Mouse (Mus musculus) MEL (cell line): ENCODE data around the gene Gpc5.

Source experiments
- CHD2 ChIP-seq: IDR thresholded peaks from 2 replicates; pipeline ENCODE4 v1.6.1; 2011; ENCODE audit warnings: low read length, improper control_type of control experiment
- CTCF ChIP-seq, 3 experiments: IDR thresholded peaks in 2 of 3; conservative IDR thresholded peaks in 1 of 3; 2 replicates each; pipeline ENCODE4 v1.5.1; 2011 to 2012; ENCODE audit warnings: low read length in 3 of 3, low read depth in 2 of 3, mild to moderate bottlenecking in 2 of 3, improper control_type of control experiment in 1 of 3, inconsistent platforms in 1 of 3, mixed read lengths in 1 of 3, moderate library complexity in 1 of 3; ENCODE audit not compliant: control insufficient read depth in 1 of 3, insufficient read depth in 1 of 3, poor library complexity in 1 of 3, severe bottlenecking in 1 of 3
- ETS1 ChIP-seq: IDR thresholded peaks from 2 replicates; pipeline ENCODE4 v1.6.1; 2012; ENCODE audit warnings: low read depth, mild to moderate bottlenecking, inconsistent platforms, low read length, improper control_type of control experiment, moderate library complexity
- MEF2A ChIP-seq: IDR thresholded peaks from 2 replicates; pipeline ENCODE4 v1.6.1; 2014; ENCODE audit warnings: low read depth, mild to moderate bottlenecking, inconsistent platforms, low read length, improper control_type of control experiment; ENCODE audit not compliant: poor library complexity, insufficient replicate concordance, severe bottlenecking; ENCODE audit errors: extremely low read depth
- POLR2A ChIP-seq, 2 experiments: IDR thresholded peaks; 2 replicates each; pipeline ENCODE4 v1.6.1; 2011 to 2012; ENCODE audit warnings: low read length in 2 of 2, mild to moderate bottlenecking in 2 of 2, control low read depth in 1 of 2, improper control_type of control experiment in 1 of 2, low read depth in 1 of 2, moderate library complexity in 1 of 2; ENCODE audit not compliant: control insufficient read depth in 1 of 2, insufficient read depth in 1 of 2, poor library complexity in 1 of 2
- RAD21 ChIP-seq: IDR thresholded peaks from 2 replicates; pipeline ENCODE4 v1.6.1; 2011; ENCODE audit warnings: mild to moderate bottlenecking, low read depth, low read length, improper control_type of control experiment
- USF2 ChIP-seq, 2 experiments: IDR thresholded peaks; 2 replicates each; pipeline ENCODE4 v1.6.1; 2011 to 2012; ENCODE audit warnings: improper control_type of control experiment in 2 of 2, low read length in 2 of 2, borderline replicate concordance in 1 of 2, inconsistent platforms in 1 of 2, low read depth in 1 of 2, mild to moderate bottlenecking in 1 of 2; ENCODE audit not compliant: insufficient read depth in 1 of 2
- ZKSCAN1 ChIP-seq: IDR thresholded peaks from 2 replicates; pipeline ENCODE4 v1.6.1; 2012; ENCODE audit warnings: low read depth, mild to moderate bottlenecking, inconsistent platforms, low read length, improper control_type of control experiment, moderate library complexity
- ZNF384 ChIP-seq: IDR thresholded peaks from 2 replicates; pipeline ENCODE4 v1.6.1; 2012; ENCODE audit warnings: low read depth, mild to moderate bottlenecking, inconsistent platforms, low read length, improper control_type of control experiment

DNA sequence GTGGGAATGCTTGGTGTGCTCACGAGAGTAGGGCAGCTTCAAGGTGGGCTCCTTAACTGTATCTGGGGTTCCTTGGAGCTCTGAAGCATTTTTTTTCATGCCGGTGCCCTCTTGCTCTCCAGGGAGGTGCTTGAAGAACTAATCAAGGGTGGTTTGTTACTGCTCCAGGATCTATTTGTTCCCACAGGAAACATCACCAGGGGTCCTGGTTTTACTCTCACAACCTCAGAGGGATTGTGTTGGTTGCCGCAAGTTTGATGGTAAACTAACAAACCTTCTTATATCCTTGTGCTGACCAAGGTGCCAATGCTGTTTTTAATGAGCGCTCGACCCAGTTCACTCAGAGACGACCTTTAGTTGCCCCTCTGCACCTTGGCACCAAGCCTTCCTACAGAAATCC, 937 bp downstream of the Gpc5 start:
- TF ChIP-seq POLR2A (IDR thresholded peaks at IDR 0.05; ENCODE audit: control insufficient read depth in 1 of 2, insufficient read depth in 1 of 2, low read depth in 1 of 2, low read length in 2 of 2, poor library complexity in 1 of 2) (no peak), MEF2A (no peak), ZNF384 (no peak), CTCF (IDR thresholded peaks at IDR 0.05 in 2 of 3, conservative IDR thresholded peaks at IDR 0.05 in 1 of 3; ENCODE audit: control insufficient read depth in 1 of 3, insufficient read depth in 1 of 3, low read depth in 2 of 3, low read length in 3 of 3, poor library complexity in 1 of 3, severe bottlenecking in 1 of 3) (no peak), CHD2 (no peak), ETS1 (no peak), USF2 (IDR thresholded peaks at IDR 0.05; ENCODE audit: borderline replicate concordance in 1 of 2, insufficient read depth in 1 of 2, low read depth in 1 of 2, low read length in 2 of 2) (no peak), ZKSCAN1 (no peak), RAD21 (no peak)
